Mouse (Mus musculus) layer of hippocampus, adult 8-10 months (tissue): ENCODE results near the gene Cyb5r4. TPM values are rescaled to one million over a fixed set of nuclear protein-coding genes. Genes with fewer than 3 reads are reported as not detected.
"Not testable (repeated sequence)": the region's sequence is repeated elsewhere in the genome, so short reads cannot be mapped to it uniquely, and the experiment has no call there.

ENCODE experiments used
- DNase-seq, 2 experiments: peaks; one replicate each; pipeline ENCODE4 v3.0.0; 2022; ENCODE audit warnings: low spot score in 2 of 2
- total RNA-seq, 4 experiments: library from RNA; stranded (reverse); gene quantifications; 2 replicates each; pipeline ENCODE4 v1.2.4; 2022

The Cyb5r4 gene
- total RNA-seq, 4 experiments from 2014 or later: 30.0 to 46.6 (median 38.2) TPM

DNA sequence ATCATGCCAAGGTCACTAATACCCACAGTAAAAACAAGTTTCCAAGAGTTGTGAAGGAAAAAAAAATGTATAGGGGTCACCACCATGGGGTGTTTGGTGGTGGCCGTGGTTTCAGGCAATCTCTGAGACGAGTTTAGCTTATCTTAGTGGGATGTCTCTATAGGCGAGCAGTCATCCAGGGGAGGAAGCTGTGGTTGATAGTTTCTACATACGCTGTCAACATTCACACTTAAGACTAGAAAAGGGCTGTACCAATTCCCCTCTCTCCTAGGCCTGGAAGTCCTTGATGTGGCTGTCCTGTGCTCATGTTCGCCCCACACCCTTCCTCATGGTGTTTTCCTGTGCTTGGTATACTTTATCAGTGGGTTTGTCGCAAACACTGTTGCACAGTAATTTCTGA is 4.0 kb downstream of the Cyb5r4 start:
- DNase-seq: no peak

DNA sequence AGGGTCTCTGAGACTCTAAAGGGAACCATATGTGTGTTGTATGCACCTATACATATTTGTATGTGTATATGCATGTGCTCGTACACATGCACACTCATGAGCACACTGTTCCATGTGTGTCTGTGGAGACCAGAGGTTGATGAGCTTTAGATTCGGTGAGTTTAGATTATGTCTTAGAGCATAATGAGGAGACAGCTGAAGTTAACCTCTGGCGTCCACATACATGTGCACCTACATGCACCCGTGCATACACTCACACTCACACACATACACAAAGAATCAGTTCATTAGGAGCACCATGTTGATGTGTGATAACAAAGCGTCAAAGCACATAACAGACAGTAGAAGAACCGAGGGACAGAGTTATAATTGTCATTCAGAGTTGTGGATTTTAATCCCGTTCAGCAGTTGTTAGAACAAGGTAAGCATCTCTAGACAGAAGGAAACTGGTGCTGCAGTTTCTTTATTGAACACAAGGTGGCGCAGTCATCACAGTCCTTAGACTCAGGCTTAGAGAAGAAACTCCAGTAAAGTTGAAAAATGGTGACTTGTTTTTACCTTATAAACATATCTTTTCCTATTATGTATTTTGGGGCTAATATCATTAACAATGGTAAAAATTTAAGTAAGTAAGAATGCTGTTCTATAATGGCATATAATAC is 5.7 kb downstream of the Cyb5r4 start:
- peak; percentile 28 to 79 for DNase-seq

GRCm38 (mm10) chr9:87032196-87032595 is 10.4 kb downstream of the Cyb5r4 start:
- DNase-seq: no peak

GRCm38 (mm10) chr9:87034831-87035580 is 13.2 kb downstream of the Cyb5r4 start:
- DNase-seq: no peak

GRCm38 (mm10) chr9:87049425-87049824 is 27.6 kb downstream of the Cyb5r4 start:
- DNase-seq: no peak

GRCm38 (mm10) chr9:87055547-87056235 is 33.9 kb downstream of the Cyb5r4 start:
- no peak for DNase-seq

GRCm38 (mm10) chr9:87062337-87062736 is 40.5 kb downstream of the Cyb5r4 start:
- DNase-seq: no peak

DNA sequence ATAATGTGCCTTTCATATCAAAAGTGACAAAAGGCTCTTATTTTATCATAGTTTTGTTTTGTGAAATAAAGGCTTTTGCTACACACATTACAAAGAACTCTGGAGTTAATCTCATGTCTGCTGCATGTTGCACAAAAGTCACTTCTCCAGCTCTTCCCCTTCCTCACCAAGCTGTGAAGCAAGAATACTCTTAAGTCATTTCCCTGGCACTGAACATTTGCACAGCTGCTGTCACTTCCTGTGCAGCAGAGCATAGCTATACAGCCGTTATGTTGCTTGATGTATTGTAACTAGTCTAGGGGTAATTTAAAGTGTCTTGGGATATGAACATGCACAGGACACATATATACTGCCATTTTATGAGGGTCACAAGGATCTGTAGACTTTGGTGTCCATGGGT is 46.3 kb downstream of the Cyb5r4 start:
- DNase-seq: no peak

- not testable (repeated sequence) for DNase-seq
Observed at GRCm38 (mm10) chr9:87071566-87071965, 49.8 kb downstream of the Cyb5r4 start.

DNA sequence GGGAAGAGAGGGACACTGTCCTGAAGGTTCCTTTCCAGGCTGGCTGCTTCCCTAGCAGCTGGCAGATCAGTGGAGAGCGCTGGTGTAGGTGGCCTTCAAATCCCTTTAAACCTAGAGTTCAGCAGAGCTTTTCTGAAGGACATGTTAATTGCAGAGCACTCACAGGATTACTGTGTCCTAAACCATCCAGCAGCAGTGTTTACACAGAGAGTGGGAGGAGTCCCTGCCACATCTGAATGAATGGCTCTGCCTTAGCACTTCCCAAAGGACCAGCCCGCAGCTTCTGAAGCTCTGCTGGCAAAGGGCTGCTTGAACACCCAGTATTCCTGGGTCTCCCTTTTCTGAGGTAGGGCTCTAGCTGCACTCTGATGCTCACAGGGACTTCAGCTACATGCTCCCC is 56.1 kb downstream of the Cyb5r4 start:
- no peak for DNase-seq

DNA sequence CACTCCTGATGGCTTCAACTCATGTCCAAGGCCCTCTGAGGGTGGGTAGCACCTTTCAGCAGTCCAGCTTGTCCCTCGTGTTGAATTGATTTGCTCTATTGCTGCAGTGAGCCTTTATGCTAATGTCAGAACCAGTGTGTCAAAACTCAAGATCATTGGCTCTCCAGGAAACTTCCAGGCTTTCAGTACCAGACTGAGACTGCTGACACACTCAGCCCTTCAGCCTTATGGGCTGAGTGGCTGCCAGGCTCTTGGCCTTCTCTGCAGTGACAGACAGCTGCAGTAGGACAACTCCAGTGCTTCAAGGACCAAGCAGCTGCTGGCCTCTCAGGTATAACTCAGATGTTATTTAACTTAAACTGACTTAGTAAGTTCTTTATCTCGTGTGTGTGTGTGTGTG is 57.7 kb downstream of the Cyb5r4 start:
- DNase-seq: no peak

DNA sequence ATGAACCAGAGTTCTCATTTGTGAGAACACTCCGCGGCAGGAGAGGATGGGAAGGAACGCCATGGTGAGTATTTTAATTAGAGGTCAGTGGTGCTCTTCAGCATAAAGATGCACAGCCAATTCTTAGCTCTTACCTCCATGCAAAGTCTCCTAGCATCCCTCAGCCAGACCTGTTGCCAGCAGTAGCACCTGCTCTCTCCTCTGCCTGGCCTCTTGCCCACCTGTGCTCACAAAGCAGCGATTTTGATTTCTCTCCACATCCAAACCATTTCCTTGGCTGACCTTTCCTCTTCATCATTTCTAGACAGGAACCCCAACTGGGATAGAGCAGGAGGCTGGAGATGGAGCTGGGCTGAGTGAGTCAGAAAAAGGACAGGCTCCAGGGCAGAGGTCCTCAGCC is 65.2 kb downstream of the Cyb5r4 start:
- DNase-seq: no peak

DNA sequence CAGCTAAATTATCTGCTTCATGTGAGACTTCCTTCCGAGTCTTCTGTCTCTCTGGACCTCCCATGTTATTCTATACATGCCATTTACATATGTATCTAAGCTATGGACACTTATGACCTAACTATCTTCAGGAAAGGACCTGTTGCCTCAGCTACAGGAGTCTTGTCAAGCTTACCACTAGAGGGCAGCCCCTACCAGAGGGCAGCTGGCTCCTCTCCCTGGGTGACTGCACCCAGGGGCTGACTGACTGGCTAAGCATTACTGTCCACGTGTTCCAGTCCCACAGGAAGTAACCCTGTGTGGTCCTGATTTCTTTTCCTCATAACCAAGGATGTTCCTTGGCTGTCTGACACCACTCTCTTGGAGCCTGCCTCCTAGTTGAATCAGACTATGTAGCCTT is 76.2 kb downstream of the Cyb5r4 start:
- peak in 1 of 2 experiments; percentile 21 for DNase-seq

DNA sequence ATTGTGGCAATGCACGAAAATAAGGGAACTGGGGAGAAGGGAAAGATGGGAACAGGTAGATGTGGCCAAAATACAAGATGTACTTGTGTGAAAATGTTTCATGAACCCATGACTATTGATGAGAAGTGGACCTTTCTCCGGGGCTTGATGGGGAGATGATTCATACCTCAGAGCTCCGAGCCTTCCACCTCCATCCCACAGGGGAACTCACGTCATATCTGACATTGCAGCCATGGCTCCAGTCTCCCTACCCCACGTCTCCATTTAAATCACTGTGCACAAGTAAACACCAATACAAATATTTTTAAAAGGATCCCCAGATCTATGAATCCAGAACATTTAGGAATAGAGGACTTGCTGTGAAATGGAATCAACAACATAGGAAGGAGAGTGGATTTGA is 93.2 kb downstream of the Cyb5r4 start:
- no peak for DNase-seq

- peak in 1 of 2 experiments; percentile 8 for DNase-seq
Observed at GRCm38 (mm10) chr9:87115456-87115931, 93.7 kb downstream of the Cyb5r4 start.

DNA sequence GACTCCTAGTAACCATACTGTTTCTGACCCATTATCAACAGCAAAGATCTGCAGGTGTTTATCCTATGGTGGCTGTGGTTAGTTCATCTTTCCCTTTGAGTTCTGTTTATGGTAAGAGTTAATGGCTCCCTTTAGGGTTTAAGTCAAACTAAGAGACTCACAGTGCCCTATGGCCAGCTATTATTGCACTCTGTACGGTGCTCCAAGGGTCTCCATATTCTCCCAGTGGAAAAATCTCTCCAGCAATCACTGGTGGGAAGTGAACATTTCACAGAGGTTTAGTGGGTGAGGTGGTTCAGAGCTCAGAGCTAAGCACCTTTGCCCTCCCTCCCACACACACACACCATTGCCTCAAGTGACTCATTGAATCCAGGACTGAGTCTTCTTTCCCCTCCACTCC is 94.2 kb downstream of the Cyb5r4 start:
- DNase-seq: no peak

- DNase-seq: no peak
Observed at GRCm38 (mm10) chr9:87118996-87119395, 97.2 kb downstream of the Cyb5r4 start.

GRCm38 (mm10) chr9:87121956-87122493 is 100.2 kb downstream of the Cyb5r4 start:
- no peak for DNase-seq

- DNase-seq: not testable (repeated sequence)
Observed at GRCm38 (mm10) chr9:87127046-87127445, 105.2 kb downstream of the Cyb5r4 start.
